ENCODE assay signal across 8 mouse cellular contexts in genomic region chr2:30718741-30719381, GRCm38 (mm10).
A peak's percentile ranks its signal among the peaks of the same experiment; 100 is the strongest.
DNase-seq lines count a peak whose midpoint lies in the region; ATAC-seq lines count a peak whose summit lies in the region.

No protein-coding gene starts in this region.

- peaks cover 85% of the 10 kb centered on the region for H3K4me1 ChIP-seq in hindbrain, embryonic 12.5 days

- H3K4me2 ChIP-seq in hindbrain, embryonic 12.5 days (replicated peaks), result peak overlapping the region; percentile 57

- under 1% methylated on average over 29 of the region's 29 CpGs for WGBS in hindbrain, embryonic 12.5 days

- H3K9ac ChIP-seq in hindbrain, embryonic 12.5 days, result peak overlapping the region; percentile 74

- peak overlapping the region; percentile 100 for H3K27ac ChIP-seq in hindbrain, embryonic 12.5 days

- no peaks in the 10 kb centered on the region for H3K27me3 ChIP-seq in hindbrain, embryonic 12.5 days

- peak; percentile 74 for DNase-seq in R1 (ENCODE audit: low read depth, low spot score)
- DNase-seq in cerebellum, adult 9-11 months, result peak; percentile 89
- peak; percentile 71 to 78 for DNase-seq in frontal cortex, postnatal 14 days (ENCODE audit: low spot score in 2 of 2)
- DNase-seq in layer of hippocampus, postnatal 36 days, result peak; percentile 78 to 83
- DNase-seq in lung, postnatal 10 days, result peak; percentile 94
- DNase-seq in retina, postnatal 7 days (ENCODE audit: low read depth, low spot score), result peak; percentile 77
- no peak for DNase-seq in c-Kit-positive CD71-positive TER-119-positive erythroid progenitor cells, embryonic 14.5 days (ENCODE audit: low spot score)

- H3K36me3 ChIP-seq in hindbrain, embryonic 12.5 days, result no peaks in the 10 kb centered on the region

- peak; percentile 43 for ATAC-seq in hindbrain, embryonic 12.5 days (ENCODE audit: low FRiP score)

- peak overlapping the region; percentile 22 for H3K4me3 ChIP-seq in hindbrain, embryonic 12.5 days

- H3K9me3 ChIP-seq in hindbrain, embryonic 12.5 days (replicated peaks), result no peaks in the 10 kb centered on the region
